Mouse (Mus musculus): Measurements from ENCODE around the gene En2.

- TF ChIP-seq CTCF (IDR thresholded peaks at IDR 0.05; ENCODE audit: borderline replicate concordance, insufficient read depth, low read length) (no peak), POLR2A (IDR thresholded peaks at IDR 0.05; ENCODE audit: low read depth, low read length) (no peak)
These were observed 1.6 kb upstream of the En2 start for GRCm38 (mm10) chr5:28163926-28164325.
